Mouse (Mus musculus): ENCODE measurements around the gene Edem3.

GRCm38 (mm10) chr1:151851051-151851848, 96.1 kb downstream of the Edem3 start:
- TF ChIP-seq CTCF (IDR thresholded peaks at IDR 0.05; ENCODE audit: low read depth, low read length) (no peak), POLR2A (IDR thresholded peaks at IDR 0.05; ENCODE audit: insufficient read depth, low read length) (no peak)
